Comparison of ENCODE assay signal across 14 mouse cellular contexts in genomic region chrX:9752954-9753572, GRCm38 (mm10).
DNase-seq lines count a peak whose midpoint lies in the region; ATAC-seq and TF ChIP-seq lines count a peak whose summit lies in the region.
"Had no signal": no experiment of that assay in that cellular context is flagged by ENCODE, and none has a peak within 500 bp of the region (broad histone marks: within the 10 kb centered on the region; RNA-seq: fewer than 3 reads in every experiment).

No protein-coding gene starts in this region.

- WGBS in intestine, postnatal 0 days: 39% methylated on average over 5 of the region's 5 CpGs
- 74% methylated on average over 5 of the region's 5 CpGs for WGBS in midbrain, embryonic 13.5 days
- 75% methylated on average over 5 of the region's 5 CpGs for WGBS in hindbrain, embryonic 13.5 days

- no peak overlapping the region for H3K27ac ChIP-seq in intestine, postnatal 0 days (ENCODE audit: low read depth, low read length)
- no peak overlapping the region for H3K27ac ChIP-seq in midbrain, embryonic 13.5 days
- no peak overlapping the region for H3K27ac ChIP-seq in hindbrain, embryonic 13.5 days
- H3K27ac ChIP-seq: heart, embryonic 10.5 days; hindbrain, embryonic 12.5 days had no signal

- H3K27me3 ChIP-seq in G1E (ENCODE audit: insufficient read depth, low read length): no peaks in the 10 kb centered on the region
- no peaks in the 10 kb centered on the region for H3K27me3 ChIP-seq in intestine, postnatal 0 days (replicated peaks; ENCODE audit: control insufficient read depth, insufficient read depth, low read length)
- no peaks in the 10 kb centered on the region for H3K27me3 ChIP-seq in midbrain, embryonic 13.5 days
- no peaks in the 10 kb centered on the region for H3K27me3 ChIP-seq in hindbrain, embryonic 13.5 days
- H3K27me3 ChIP-seq: CH12.LX; hindbrain, embryonic 12.5 days had no signal

- H3K36me3 ChIP-seq in G1E (replicated peaks): no peaks in the 10 kb centered on the region
- H3K36me3 ChIP-seq in intestine, postnatal 0 days (ENCODE audit: control insufficient read depth, insufficient read depth): no peaks in the 10 kb centered on the region
- no peaks in the 10 kb centered on the region for H3K36me3 ChIP-seq in midbrain, embryonic 13.5 days
- no peaks in the 10 kb centered on the region for H3K36me3 ChIP-seq in hindbrain, embryonic 13.5 days
- H3K36me3 ChIP-seq: heart, embryonic 10.5 days; hindbrain, embryonic 12.5 days had no signal

- H3K4me3 ChIP-seq in G1E (ENCODE audit: low read depth, low read length): no peak overlapping the region
- no peak overlapping the region for H3K4me3 ChIP-seq in intestine, postnatal 0 days (ENCODE audit: low read depth, low read length)
- H3K4me3 ChIP-seq in midbrain, embryonic 13.5 days (replicated peaks): no peak overlapping the region
- no peak overlapping the region for H3K4me3 ChIP-seq in hindbrain, embryonic 13.5 days
- H3K4me3 ChIP-seq: heart, embryonic 10.5 days; hindbrain, embryonic 12.5 days had no signal

- no peaks in the 10 kb centered on the region for H3K9me3 ChIP-seq in G1E (replicated peaks)
- no peaks in the 10 kb centered on the region for H3K9me3 ChIP-seq in intestine, postnatal 0 days (ENCODE audit: control insufficient read depth)
- H3K9me3 ChIP-seq in midbrain, embryonic 13.5 days: no peaks in the 10 kb centered on the region
- H3K9me3 ChIP-seq in hindbrain, embryonic 13.5 days: no peaks in the 10 kb centered on the region
- H3K9me3 ChIP-seq: heart, embryonic 10.5 days; hindbrain, embryonic 12.5 days had no signal

- no peak for DNase-seq in G1E (ENCODE audit: low spot score)
- peak; percentile 24 for DNase-seq in adrenal gland, adult 8-10 months
- DNase-seq in layer of hippocampus, adult 9-10 months (ENCODE audit: low spot score): no peak
- DNase-seq: cerebellum, adult 9-10 months; layer of hippocampus, adult 9-11 months; thymus, adult 18-20 months had no signal

- no peak overlapping the region for H3K9ac ChIP-seq in intestine, postnatal 0 days (ENCODE audit: low read depth, low read length)
- no peak overlapping the region for H3K9ac ChIP-seq in midbrain, embryonic 13.5 days (replicated peaks)
- H3K9ac ChIP-seq in hindbrain, embryonic 13.5 days: no peak overlapping the region
- H3K9ac ChIP-seq: hindbrain, embryonic 12.5 days had no signal

- peak overlapping the region; percentile 27; the same call in 1 of the 2 replicates for H3K4me2 ChIP-seq in intestine, postnatal 0 days (replicated peaks; ENCODE audit: low read depth)
- no peak overlapping the region for H3K4me2 ChIP-seq in midbrain, embryonic 13.5 days (replicated peaks)
- no peak overlapping the region for H3K4me2 ChIP-seq in hindbrain, embryonic 13.5 days
- H3K4me2 ChIP-seq: hindbrain, embryonic 12.5 days; midbrain, embryonic 11.5 days had no signal

- TF ChIP-seq CTCF in G1E (IDR thresholded peaks at IDR 0.05; ENCODE audit: low read depth, low read length): no peak
- no peak for TF ChIP-seq CTCF in intestine, postnatal 0 days (IDR thresholded peaks at IDR 0.05; ENCODE audit: low read depth)

- peak; percentile 76 for ATAC-seq in G1E (ENCODE audit: extremely low read depth, insufficient number of reproducible peaks, low FRiP score, poor library complexity, severe bottlenecking)
- ATAC-seq in intestine, postnatal 0 days: peak; percentile 49
- peak; percentile 98 for ATAC-seq in megakaryocyte-erythroid progenitor cell, adult 5-6 weeks (replicated peaks; ENCODE audit: low FRiP score, low TSS enrichment, poor library complexity, severe bottlenecking)
- no peak for ATAC-seq in midbrain, embryonic 13.5 days
- ATAC-seq in hindbrain, embryonic 13.5 days (ENCODE audit: low FRiP score): no peak

- H3K4me1 ChIP-seq in G1E (ENCODE audit: insufficient read depth, low read depth, low read length): peaks cover 24% of the 10 kb centered on the region
- no peaks in the 10 kb centered on the region for H3K4me1 ChIP-seq in intestine, postnatal 0 days (replicated peaks; ENCODE audit: control insufficient read depth, insufficient read depth, low read length)
- H3K4me1 ChIP-seq in midbrain, embryonic 13.5 days (replicated peaks): no peaks in the 10 kb centered on the region
- H3K4me1 ChIP-seq in hindbrain, embryonic 13.5 days (replicated peaks): no peaks in the 10 kb centered on the region
- H3K4me1 ChIP-seq: heart, embryonic 10.5 days; hindbrain, embryonic 12.5 days had no signal

Comparison
In these comparisons a context has a peak if more than half of its experiments do, and no peak if none do; other contexts are left out.
1. ATAC-seq: peak in G1E (single experiment), intestine, postnatal 0 days (single experiment) and megakaryocyte-erythroid progenitor cell, adult 5-6 weeks (single experiment); none in midbrain, embryonic 13.5 days (single experiment) and hindbrain, embryonic 13.5 days (single experiment).